Mouse (Mus musculus) limb, embryonic 10.5 days (tissue): ENCODE results near the gene Rnf183. TPM values are rescaled to one million over a fixed set of nuclear protein-coding genes. Genes with fewer than 3 reads are reported as not detected.

Source experiments
- DNase-seq: peaks from one replicate; pipeline ENCODE4 v3.0.0-alpha.2; 2017; ENCODE audit warnings: low spot score
- H3K27ac ChIP-seq: fragments of 300-500 bp; sonication (generic); 2 replicates; pipeline ENCODE4 v1.5.1; 2016; ENCODE audit warnings: mild to moderate bottlenecking
- H3K27me3 ChIP-seq: fragments of 300-500 bp; sonication (generic); 2 replicates; pipeline ENCODE4 v1.6.1; 2016; ENCODE audit warnings: low read depth, mild to moderate bottlenecking; ENCODE audit not compliant: poor library complexity, severe bottlenecking
- H3K36me3 ChIP-seq: fragments of 300-500 bp; sonication (generic); 2 replicates; pipeline ENCODE4 v1.6.1; 2016; ENCODE audit warnings: mild to moderate bottlenecking, moderate library complexity
- H3K4me1 ChIP-seq: fragments of 300-500 bp; sonication (generic); 2 replicates; pipeline ENCODE4 v1.6.1; 2016
- H3K4me3 ChIP-seq: fragments of 300-500 bp; sonication (generic); 2 replicates; pipeline ENCODE4 v1.5.1; 2016; ENCODE audit warnings: mild to moderate bottlenecking, moderate library complexity
- H3K9me3 ChIP-seq: fragments of 300-500 bp; sonication (generic); replicated peaks from 2 replicates; pipeline ENCODE4 v1.6.1; 2016; ENCODE audit warnings: mild to moderate bottlenecking
- WGBS: fragments of 180-500 bp; shearing (Covaris S2); methylation state at CpG from one replicate; pipeline ENCODE4 v1.1.7; 2016; 5-methylcytosine and 5-hydroxymethylcytosine counted together
- polyA plus RNA-seq: library from polyadenylated mRNA; unstranded; fragments of >200 nt; fragmentation: Nextera tagmentation; extraction: Ambion mirVana; gene quantifications from 2 replicates; pipeline ENCODE4 v1.2.1, GENCODE M21; 2016

Gene Rnf183
- polyA plus RNA-seq, 1 experiment from 2014 or later, result not detected

GRCm38 (mm10) chr4:62425891-62426290, 9.2 kb downstream of the Rnf183 start:
- DNase-seq, result no peak
- Histone ChIP-seq H3K27ac (no peak overlapping the region), H3K4me3 (no peak overlapping the region), H3K36me3 (peaks cover 53% of the 10 kb centered on the region), H3K4me1 (0 out of 2 replicates have a peak, but pooled peaks cover 2% of the 10 kb centered on the region), H3K9me3 (no peaks in the 10 kb centered on the region), H3K27me3 (no peaks in the 10 kb centered on the region)
- WGBS, result 95% methylated on average over 4 of the region's 4 CpGs

GRCm38 (mm10) chr4:62419091-62419490, 16.0 kb downstream of the Rnf183 start:
- Histone ChIP-seq H3K36me3 (peaks cover 100% of the 10 kb centered on the region), H3K9me3 (no peaks in the 10 kb centered on the region), H3K4me3 (no peak overlapping the region), H3K27ac (no peak overlapping the region), H3K27me3 (no peaks in the 10 kb centered on the region), H3K4me1 (no peaks in the 10 kb centered on the region)
- 94% methylated on average over 6 of the region's 6 CpGs for WGBS
- no peak for DNase-seq

- H3K9me3 ChIP-seq, result no peaks in the 10 kb centered on the region
- H3K4me3 ChIP-seq, result no peak overlapping the region
- no peak for DNase-seq
- H3K36me3 ChIP-seq, result peaks cover 100% of the 10 kb centered on the region
- WGBS, result 92% methylated on average over 8 of the region's 8 CpGs
- H3K27ac ChIP-seq, result no peak overlapping the region
- H3K4me1 ChIP-seq, result no peaks in the 10 kb centered on the region
- no peaks in the 10 kb centered on the region for H3K27me3 ChIP-seq
Observed at GRCm38 (mm10) chr4:62418448-62418847, 16.6 kb downstream of the Rnf183 start.

GRCm38 (mm10) chr4:62411606-62412005, 23.4 kb downstream of the Rnf183 start:
- no peaks in the 10 kb centered on the region for H3K9me3 ChIP-seq
- H3K4me1 ChIP-seq, result peaks cover 14% of the 10 kb centered on the region
- no peak overlapping the region for H3K27ac ChIP-seq
- H3K27me3 ChIP-seq, result no peaks in the 10 kb centered on the region
- H3K36me3 ChIP-seq, result peaks cover 61% of the 10 kb centered on the region
- no peak for DNase-seq
- WGBS, result 94% methylated on average over 10 of the region's 10 CpGs
- H3K4me3 ChIP-seq, result no peak overlapping the region

- Histone ChIP-seq H3K27ac (no peak overlapping the region), H3K9me3 (no peaks in the 10 kb centered on the region), H3K4me3 (peak overlapping the region; percentile 68), H3K4me1 (peaks cover 23% of the 10 kb centered on the region), H3K36me3 (peaks cover 58% of the 10 kb centered on the region), H3K27me3 (no peaks in the 10 kb centered on the region)
- 91% methylated on average over 2 of the region's 2 CpGs for WGBS
- no peak for DNase-seq
Observed at GRCm38 (mm10) chr4:62410325-62410724, 24.7 kb downstream of the Rnf183 start.

GRCm38 (mm10) chr4:62409615-62410014, 25.4 kb downstream of the Rnf183 start:
- no peaks in the 10 kb centered on the region for H3K9me3 ChIP-seq
- H3K4me3 ChIP-seq, result peak overlapping the region; percentile 68
- WGBS, result 46% methylated on average over 6 of the region's 6 CpGs
- DNase-seq, result no peak
- no peaks in the 10 kb centered on the region for H3K27me3 ChIP-seq
- peaks cover 58% of the 10 kb centered on the region for H3K36me3 ChIP-seq
- H3K4me1 ChIP-seq, result peaks cover 24% of the 10 kb centered on the region
- peak overlapping the region; percentile 94 for H3K27ac ChIP-seq

GRCm38 (mm10) chr4:62408601-62409282, 26.3 kb downstream of the Rnf183 start, which contains the start of the genes Cdc26 and Prpf4:
Gene Cdc26, minus strand, starts transcription at chr4:62408642.
Gene Prpf4, plus strand, starts transcription at chr4:62408797.
- peaks cover 58% of the 10 kb centered on the region for H3K36me3 ChIP-seq
- no peaks in the 10 kb centered on the region for H3K9me3 ChIP-seq
- peaks cover 26% of the 10 kb centered on the region for H3K4me1 ChIP-seq
- no peaks in the 10 kb centered on the region for H3K27me3 ChIP-seq
- H3K27ac ChIP-seq, result peak within 1 kb of the TSS; percentile 94
- WGBS, result under 1% methylated on average over 39 of the region's 39 CpGs
- peak; percentile 95 for DNase-seq
- peak within 1 kb of the TSS; percentile 68 for H3K4me3 ChIP-seq

- H3K4me3 ChIP-seq, result peak overlapping the region; percentile 68
- peaks cover 26% of the 10 kb centered on the region for H3K4me1 ChIP-seq
- WGBS, result under 1% methylated on average over 35 of the region's 35 CpGs
- peak; percentile 73 for DNase-seq
- peaks cover 58% of the 10 kb centered on the region for H3K36me3 ChIP-seq
- H3K9me3 ChIP-seq, result no peaks in the 10 kb centered on the region
- peak overlapping the region; percentile 94 for H3K27ac ChIP-seq
- no peaks in the 10 kb centered on the region for H3K27me3 ChIP-seq
Observed at GRCm38 (mm10) chr4:62407730-62408582, 27.1 kb downstream of the Rnf183 start.

- Histone ChIP-seq H3K9me3 (no peaks in the 10 kb centered on the region), H3K4me3 (no peak overlapping the region), H3K4me1 (peaks cover 26% of the 10 kb centered on the region), H3K27ac (no peak overlapping the region), H3K27me3 (no peaks in the 10 kb centered on the region), H3K36me3 (peaks cover 58% of the 10 kb centered on the region)
- no peak for DNase-seq
- 87% methylated on average over 4 of the region's 4 CpGs for WGBS
Observed at GRCm38 (mm10) chr4:62406133-62406532, 28.9 kb downstream of the Rnf183 start.

GRCm38 (mm10) chr4:62398956-62399355, 36.1 kb downstream of the Rnf183 start:
- Histone ChIP-seq H3K9me3 (no peaks in the 10 kb centered on the region), H3K27ac (no peak overlapping the region), H3K36me3 (peaks cover 95% of the 10 kb centered on the region), H3K4me1 (no peaks in the 10 kb centered on the region), H3K27me3 (no peaks in the 10 kb centered on the region), H3K4me3 (no peak overlapping the region)
- 94% methylated on average over 3 of the region's 3 CpGs for WGBS
- DNase-seq, result no peak

- WGBS, result 94% methylated on average over 4 of the region's 4 CpGs
- Histone ChIP-seq H3K36me3 (peaks cover 91% of the 10 kb centered on the region), H3K9me3 (no peaks in the 10 kb centered on the region), H3K27me3 (no peaks in the 10 kb centered on the region), H3K4me1 (no peaks in the 10 kb centered on the region), H3K4me3 (no peak overlapping the region), H3K27ac (no peak overlapping the region)
- no peak for DNase-seq
Observed at GRCm38 (mm10) chr4:62397616-62398365, 37.3 kb downstream of the Rnf183 start.

- H3K9me3 ChIP-seq, result no peaks in the 10 kb centered on the region
- 91% methylated on average over 1 of the region's 1 CpGs for WGBS
- no peaks in the 10 kb centered on the region for H3K27me3 ChIP-seq
- no peak overlapping the region for H3K4me3 ChIP-seq
- DNase-seq, result no peak
- peaks cover 91% of the 10 kb centered on the region for H3K36me3 ChIP-seq
- H3K4me1 ChIP-seq, result no peaks in the 10 kb centered on the region
- no peak overlapping the region for H3K27ac ChIP-seq
Observed at GRCm38 (mm10) chr4:62395806-62396205, 39.2 kb downstream of the Rnf183 start.
